Mouse (Mus musculus): ENCODE measurements at regions not wholly inside any gene's neighbourhood (a gene's known extent, or its start where the extent isn't known, plus 50 kb on each side); places are given as distances from the start of the nearest gene placed in this dataset.

GRCm38 (mm10) chr6:31175769-31176168 is 216.9 kb upstream of the Klf14 start:
- 86% methylated on average over 6 of the region's 6 CpGs for WGBS
- no peaks in the 10 kb centered on the region for H3K27me3 ChIP-seq (ENCODE audit: control insufficient read depth, insufficient read depth, low read length)
- no peaks in the 10 kb centered on the region for H3K4me1 ChIP-seq (ENCODE audit: control insufficient read depth, insufficient read depth, low read length)
- no peaks in the 10 kb centered on the region for H3K36me3 ChIP-seq (ENCODE audit: control insufficient read depth, insufficient read depth, low read length)
- no peak for ATAC-seq (ENCODE audit: insufficient number of reproducible peaks, insufficient read depth, low FRiP score, low read depth)
- H3K4me3 ChIP-seq (ENCODE audit: low read depth, low read length): no peak overlapping the region
- no peaks in the 10 kb centered on the region for H3K9me3 ChIP-seq (ENCODE audit: control insufficient read depth, low read depth, low read length)
- no peak overlapping the region for H3K27ac ChIP-seq (ENCODE audit: low read length)
- no peak overlapping the region for H3K9ac ChIP-seq (replicated peaks; ENCODE audit: low read depth, low read length)
- H3K4me2 ChIP-seq (replicated peaks; ENCODE audit: low read depth, low read length): no peak overlapping the region

DNA sequence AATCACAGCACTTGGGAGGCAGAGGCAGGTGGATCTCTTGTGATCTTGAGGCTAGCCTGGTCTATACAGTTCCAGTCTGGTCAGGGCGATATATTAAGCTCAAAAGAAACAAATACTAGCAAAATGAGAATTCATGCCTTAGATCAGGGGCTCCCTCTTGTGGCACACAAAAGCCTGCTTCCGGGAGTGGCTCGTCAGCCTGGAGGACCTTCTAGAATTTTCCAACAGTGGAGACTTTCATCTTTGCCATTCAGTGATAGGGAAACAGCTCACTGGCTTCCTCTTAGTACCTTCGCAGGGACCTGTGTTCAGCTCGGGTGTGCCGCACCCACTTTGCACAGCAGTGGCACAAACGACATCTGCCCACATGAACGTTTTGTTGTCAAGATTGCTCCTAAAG is 217.5 kb upstream of the Klf14 start:
- Histone ChIP-seq H3K27ac (ENCODE audit: low read length) (no peak overlapping the region), H3K36me3 (ENCODE audit: control insufficient read depth, insufficient read depth, low read length) (no peaks in the 10 kb centered on the region), H3K9me3 (ENCODE audit: control insufficient read depth, low read depth, low read length) (no peaks in the 10 kb centered on the region), H3K4me1 (ENCODE audit: control insufficient read depth, insufficient read depth, low read length) (no peaks in the 10 kb centered on the region), H3K27me3 (ENCODE audit: control insufficient read depth, insufficient read depth, low read length) (no peaks in the 10 kb centered on the region), H3K4me3 (ENCODE audit: low read depth, low read length) (no peak overlapping the region), H3K4me2 (replicated peaks; ENCODE audit: low read depth, low read length) (no peak overlapping the region), H3K9ac (replicated peaks; ENCODE audit: low read depth, low read length) (no peak overlapping the region)
- ATAC-seq (ENCODE audit: insufficient number of reproducible peaks, insufficient read depth, low FRiP score, low read depth): no peak
- WGBS: 80% methylated on average over 8 of the region's 8 CpGs

- no peak overlapping the region for H3K9ac ChIP-seq (replicated peaks; ENCODE audit: low read depth, low read length)
- 90% methylated on average over 1 of the region's 1 CpGs for WGBS
- H3K27me3 ChIP-seq (ENCODE audit: control insufficient read depth, insufficient read depth, low read length): no peaks in the 10 kb centered on the region
- H3K27ac ChIP-seq (ENCODE audit: low read length): no peak overlapping the region
- H3K4me3 ChIP-seq (ENCODE audit: low read depth, low read length): no peak overlapping the region
- H3K36me3 ChIP-seq (ENCODE audit: control insufficient read depth, insufficient read depth, low read length): no peaks in the 10 kb centered on the region
- no peaks in the 10 kb centered on the region for H3K4me1 ChIP-seq (ENCODE audit: control insufficient read depth, insufficient read depth, low read length)
- no peak for ATAC-seq (ENCODE audit: insufficient number of reproducible peaks, insufficient read depth, low FRiP score, low read depth)
- H3K9me3 ChIP-seq (ENCODE audit: control insufficient read depth, low read depth, low read length): no peaks in the 10 kb centered on the region
- H3K4me2 ChIP-seq (replicated peaks; ENCODE audit: low read depth, low read length): no peak overlapping the region
Measured at GRCm38 (mm10) chr6:31176831-31177230, 218.0 kb upstream of the Klf14 start.

DNA sequence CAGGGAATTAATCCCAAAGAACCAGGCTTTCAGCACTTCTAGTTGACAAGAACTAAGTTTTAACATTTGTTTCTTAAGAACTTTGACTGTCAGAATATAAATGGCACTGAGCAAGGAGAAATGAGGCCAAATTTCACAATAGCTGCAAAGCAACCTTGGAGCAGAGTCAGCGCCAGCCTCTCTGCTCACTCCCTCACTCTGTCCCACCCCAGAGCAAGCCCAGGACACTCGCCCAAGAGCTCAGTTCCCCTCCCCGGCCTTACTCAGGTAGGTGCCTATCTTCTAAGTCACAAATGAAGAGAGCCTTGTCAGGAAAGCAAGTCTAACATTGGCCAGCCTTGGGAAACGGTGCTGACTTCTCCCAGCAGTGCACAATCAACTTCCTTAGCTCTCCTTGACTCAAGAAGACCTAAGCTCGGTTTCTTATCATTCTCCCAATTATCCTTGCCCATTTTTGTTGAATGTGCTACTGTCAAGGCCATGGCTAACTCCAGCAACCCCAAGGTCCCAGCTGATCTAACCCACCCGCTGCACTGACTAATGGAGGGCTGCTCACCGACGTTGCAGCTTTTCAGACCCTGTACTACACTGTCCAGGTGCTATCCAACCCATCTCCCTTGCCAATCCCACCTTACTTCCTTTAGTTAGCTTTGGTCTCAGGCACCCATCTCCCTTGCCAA is 219.5 kb upstream of the Klf14 start:
- H3K4me3 ChIP-seq (ENCODE audit: low read depth, low read length): no peak overlapping the region
- no peak for ATAC-seq (ENCODE audit: insufficient number of reproducible peaks, insufficient read depth, low FRiP score, low read depth)
- H3K27ac ChIP-seq (ENCODE audit: low read length): no peak overlapping the region
- H3K36me3 ChIP-seq (ENCODE audit: control insufficient read depth, insufficient read depth, low read length): no peaks in the 10 kb centered on the region
- H3K9ac ChIP-seq (replicated peaks; ENCODE audit: low read depth, low read length): no peak overlapping the region
- no peaks in the 10 kb centered on the region for H3K9me3 ChIP-seq (ENCODE audit: control insufficient read depth, low read depth, low read length)
- no peaks in the 10 kb centered on the region for H3K4me1 ChIP-seq (ENCODE audit: control insufficient read depth, insufficient read depth, low read length)
- WGBS: 86% methylated on average over 8 of the region's 8 CpGs
- H3K4me2 ChIP-seq (replicated peaks; ENCODE audit: low read depth, low read length): no peak overlapping the region
- H3K27me3 ChIP-seq (ENCODE audit: control insufficient read depth, insufficient read depth, low read length): no peaks in the 10 kb centered on the region

- Histone ChIP-seq H3K36me3 (ENCODE audit: control insufficient read depth, insufficient read depth, low read length) (no peaks in the 10 kb centered on the region), H3K4me2 (replicated peaks; ENCODE audit: low read depth, low read length) (no peak overlapping the region), H3K9me3 (ENCODE audit: control insufficient read depth, low read depth, low read length) (no peaks in the 10 kb centered on the region), H3K4me3 (ENCODE audit: low read depth, low read length) (no peak overlapping the region), H3K9ac (replicated peaks; ENCODE audit: low read depth, low read length) (no peak overlapping the region), H3K27ac (ENCODE audit: low read length) (no peak overlapping the region), H3K4me1 (ENCODE audit: control insufficient read depth, insufficient read depth, low read length) (no peaks in the 10 kb centered on the region), H3K27me3 (ENCODE audit: control insufficient read depth, insufficient read depth, low read length) (no peaks in the 10 kb centered on the region)
- no peak for ATAC-seq (ENCODE audit: insufficient number of reproducible peaks, insufficient read depth, low FRiP score, low read depth)
- 78% methylated on average over 6 of the region's 6 CpGs for WGBS
Measured at GRCm38 (mm10) chr6:31182284-31182683, 216.3 kb upstream of the Mkln1 start.

DNA sequence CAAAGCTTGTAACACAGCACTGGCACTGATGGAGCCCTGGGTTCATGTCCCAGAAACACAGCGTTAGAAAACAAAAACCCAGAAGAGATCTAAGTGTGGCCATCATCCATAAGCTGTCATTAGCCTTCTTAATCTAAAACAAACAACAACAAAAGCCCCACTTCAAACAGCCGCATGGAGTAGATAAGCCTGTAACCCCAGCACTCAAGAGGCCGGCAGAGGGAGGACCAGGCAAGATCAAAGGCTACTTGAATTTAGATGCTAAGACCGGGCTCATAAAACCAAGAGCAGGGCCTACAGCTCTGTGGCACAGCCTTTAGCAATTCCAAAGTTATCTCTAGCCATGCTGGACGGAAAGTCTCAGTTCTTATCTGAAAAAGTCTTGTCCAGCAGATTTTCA is 215.4 kb upstream of the Mkln1 start:
- 22% methylated on average over 5 of the region's 5 CpGs for WGBS
- no peaks in the 10 kb centered on the region for H3K9me3 ChIP-seq (ENCODE audit: control insufficient read depth, low read depth, low read length)

DNA sequence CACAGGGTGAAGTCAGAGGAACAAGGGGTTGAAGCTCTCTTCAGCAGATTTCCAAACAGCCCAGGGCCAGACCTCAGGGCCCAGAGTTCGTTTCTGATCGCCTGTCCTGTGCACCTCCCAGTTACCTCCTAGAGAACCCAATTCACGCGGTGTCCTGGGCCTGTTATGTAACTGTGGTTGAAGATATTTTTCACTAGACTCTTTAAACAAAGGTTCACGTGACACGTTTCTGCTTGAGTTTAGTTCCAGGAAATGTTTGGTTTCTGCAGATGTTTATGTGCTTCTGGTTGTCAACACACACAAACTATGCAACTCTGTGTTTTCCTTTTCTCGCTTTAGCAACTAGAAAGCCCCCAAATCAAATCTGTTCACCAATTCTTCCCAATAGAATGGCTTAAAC is 214.0 kb upstream of the Mkln1 start:
- Histone ChIP-seq H3K36me3 (ENCODE audit: control insufficient read depth, insufficient read depth, low read length) (no peaks in the 10 kb centered on the region), H3K9me3 (ENCODE audit: control insufficient read depth, low read depth, low read length) (no peaks in the 10 kb centered on the region), H3K4me3 (ENCODE audit: low read depth, low read length) (no peak overlapping the region), H3K4me1 (ENCODE audit: control insufficient read depth, insufficient read depth, low read length) (no peaks in the 10 kb centered on the region), H3K4me2 (replicated peaks; ENCODE audit: low read depth, low read length) (no peak overlapping the region), H3K27ac (ENCODE audit: low read length) (no peak overlapping the region), H3K27me3 (ENCODE audit: control insufficient read depth, insufficient read depth, low read length) (no peaks in the 10 kb centered on the region), H3K9ac (replicated peaks; ENCODE audit: low read depth, low read length) (no peak overlapping the region)
- 81% methylated on average over 7 of the region's 7 CpGs for WGBS
- no peak for ATAC-seq (ENCODE audit: insufficient number of reproducible peaks, insufficient read depth, low FRiP score, low read depth)

More for the DNA sequence above, 215.4 kb upstream of the Mkln1 start:
- no peak for ATAC-seq (ENCODE audit: insufficient number of reproducible peaks, insufficient read depth, low FRiP score, low read depth)
- no peaks in the 10 kb centered on the region for H3K4me1 ChIP-seq (ENCODE audit: control insufficient read depth, insufficient read depth, low read length)
- no peak overlapping the region for H3K4me2 ChIP-seq (replicated peaks; ENCODE audit: low read depth, low read length)
- H3K27me3 ChIP-seq (ENCODE audit: control insufficient read depth, insufficient read depth, low read length): no peaks in the 10 kb centered on the region
- no peak overlapping the region for H3K9ac ChIP-seq (replicated peaks; ENCODE audit: low read depth, low read length)
- H3K27ac ChIP-seq (ENCODE audit: low read length): no peak overlapping the region
- H3K4me3 ChIP-seq (ENCODE audit: low read depth, low read length): no peak overlapping the region
- no peaks in the 10 kb centered on the region for H3K36me3 ChIP-seq (ENCODE audit: control insufficient read depth, insufficient read depth, low read length)

- H3K4me2 ChIP-seq (replicated peaks; ENCODE audit: low read depth, low read length): no peak overlapping the region
- no peak overlapping the region for H3K4me3 ChIP-seq (ENCODE audit: low read depth, low read length)
- H3K36me3 ChIP-seq (ENCODE audit: control insufficient read depth, insufficient read depth, low read length): no peaks in the 10 kb centered on the region
- H3K4me1 ChIP-seq (ENCODE audit: control insufficient read depth, insufficient read depth, low read length): no peaks in the 10 kb centered on the region
- ATAC-seq (ENCODE audit: insufficient number of reproducible peaks, insufficient read depth, low FRiP score, low read depth): no peak
- H3K27me3 ChIP-seq (ENCODE audit: control insufficient read depth, insufficient read depth, low read length): no peaks in the 10 kb centered on the region
- H3K9ac ChIP-seq (replicated peaks; ENCODE audit: low read depth, low read length): no peak overlapping the region
- no peak overlapping the region for H3K27ac ChIP-seq (ENCODE audit: low read length)
- 84% methylated on average over 2 of the region's 2 CpGs for WGBS
- no peaks in the 10 kb centered on the region for H3K9me3 ChIP-seq (ENCODE audit: control insufficient read depth, low read depth, low read length)
Measured at GRCm38 (mm10) chr6:31185151-31185550, 213.4 kb upstream of the Mkln1 start.

DNA sequence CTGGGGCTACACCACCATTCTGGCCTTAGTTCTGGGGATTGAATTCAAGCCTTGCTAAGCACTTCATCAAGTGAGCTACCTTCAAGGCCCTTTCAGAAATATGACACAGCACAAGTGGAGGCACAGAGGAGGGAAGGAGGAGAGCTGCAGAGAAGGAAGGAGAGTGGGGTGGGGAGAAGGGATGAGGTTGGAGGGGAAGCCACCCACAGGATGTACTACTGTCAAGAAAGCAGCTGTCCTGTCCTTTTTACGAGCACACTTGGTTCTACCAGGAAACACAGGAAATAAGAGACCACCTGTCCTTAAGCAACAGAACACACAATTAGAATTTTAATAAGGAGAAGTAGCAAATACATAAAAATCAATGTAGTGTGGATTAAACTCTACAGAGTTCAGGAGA is 210.5 kb upstream of the Mkln1 start:
- Histone ChIP-seq H3K4me1 (ENCODE audit: control insufficient read depth, insufficient read depth, low read length) (no peaks in the 10 kb centered on the region), H3K9me3 (ENCODE audit: control insufficient read depth, low read depth, low read length) (no peaks in the 10 kb centered on the region), H3K9ac (replicated peaks; ENCODE audit: low read depth, low read length) (no peak overlapping the region), H3K4me2 (replicated peaks; ENCODE audit: low read depth, low read length) (no peak overlapping the region), H3K36me3 (ENCODE audit: control insufficient read depth, insufficient read depth, low read length) (no peaks in the 10 kb centered on the region), H3K27me3 (ENCODE audit: control insufficient read depth, insufficient read depth, low read length) (no peaks in the 10 kb centered on the region), H3K27ac (ENCODE audit: low read length) (no peak overlapping the region), H3K4me3 (ENCODE audit: low read depth, low read length) (no peak overlapping the region)
- ATAC-seq (ENCODE audit: insufficient number of reproducible peaks, insufficient read depth, low FRiP score, low read depth): no peak
- 69% methylated on average over 1 of the region's 1 CpGs for WGBS

Data from stomach, embryonic 14.5 days (tissue).